Mouse (Mus musculus): Measurements from ENCODE around the gene Pde4b.

The Pde4b gene

DNA sequence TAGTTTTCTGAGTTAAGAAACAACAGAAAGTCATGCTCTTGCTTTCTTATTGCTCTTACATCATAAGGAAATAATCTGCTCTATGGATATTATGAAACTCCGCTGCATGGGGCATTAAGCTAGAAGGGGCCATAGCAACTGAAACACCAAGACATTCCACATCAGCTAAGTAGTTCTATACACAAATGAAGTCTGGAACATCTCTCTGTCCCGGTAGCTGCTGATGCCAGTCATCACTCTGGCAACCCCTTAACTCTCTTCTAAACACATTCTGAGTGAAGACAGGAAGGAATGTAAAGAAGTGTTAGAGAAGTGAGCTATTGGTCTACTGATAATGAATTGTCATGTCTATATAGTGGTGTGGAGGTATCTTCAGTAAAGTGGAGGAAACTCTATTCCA is 88.6 kb downstream of the Pde4b start:
- DNase-seq (ENCODE audit: low read depth in 2 of 2, low spot score in 2 of 2): no peak

DNA sequence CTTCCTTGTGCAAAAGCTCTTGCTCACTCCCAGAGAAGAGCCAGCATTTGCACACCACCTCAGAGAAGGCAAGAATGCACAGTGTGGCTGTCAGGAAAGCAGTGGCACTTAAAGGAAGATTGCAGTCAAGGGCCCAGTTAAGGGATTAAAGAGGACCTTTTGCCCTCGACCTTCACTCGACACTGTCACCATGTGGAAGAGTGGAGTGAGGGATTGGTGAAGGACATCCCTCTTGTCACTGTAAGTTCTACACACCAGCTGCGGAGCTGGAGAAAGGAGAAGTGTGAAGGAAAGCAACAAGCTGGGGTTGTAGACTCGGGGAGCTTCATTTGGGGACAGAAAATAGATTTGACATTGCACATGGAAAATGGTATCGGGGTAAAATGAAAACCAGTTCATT is 89.9 kb downstream of the Pde4b start:
- no peak for DNase-seq (ENCODE audit: low read depth in 2 of 2, low spot score in 2 of 2)

GRCm38 (mm10) chr4:102186888-102187287 is 99.5 kb downstream of the Pde4b start:
- DNase-seq (ENCODE audit: low read depth in 2 of 2, low spot score in 2 of 2): no peak

DNA sequence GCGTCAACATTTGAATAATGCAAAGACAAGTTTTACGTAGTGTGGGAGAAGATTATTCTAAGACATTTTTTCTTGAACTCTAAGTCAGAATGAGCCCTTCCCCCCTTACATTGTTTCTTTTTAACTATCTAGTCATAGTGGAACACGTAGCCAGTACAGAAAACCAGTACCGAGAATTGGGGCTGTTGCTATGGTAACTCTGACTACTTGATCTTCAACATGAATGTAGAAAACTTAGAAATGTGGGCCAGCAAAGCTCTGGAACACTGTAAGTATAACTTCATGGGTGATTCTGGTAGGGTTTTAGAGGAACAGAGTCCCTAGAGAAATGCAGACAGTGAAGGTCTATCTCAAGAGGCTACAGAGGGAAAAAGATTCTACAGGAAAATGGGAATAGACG is 110.4 kb downstream of the Pde4b start:
- no peak for DNase-seq (ENCODE audit: low read depth in 2 of 2, low spot score in 2 of 2)

DNA sequence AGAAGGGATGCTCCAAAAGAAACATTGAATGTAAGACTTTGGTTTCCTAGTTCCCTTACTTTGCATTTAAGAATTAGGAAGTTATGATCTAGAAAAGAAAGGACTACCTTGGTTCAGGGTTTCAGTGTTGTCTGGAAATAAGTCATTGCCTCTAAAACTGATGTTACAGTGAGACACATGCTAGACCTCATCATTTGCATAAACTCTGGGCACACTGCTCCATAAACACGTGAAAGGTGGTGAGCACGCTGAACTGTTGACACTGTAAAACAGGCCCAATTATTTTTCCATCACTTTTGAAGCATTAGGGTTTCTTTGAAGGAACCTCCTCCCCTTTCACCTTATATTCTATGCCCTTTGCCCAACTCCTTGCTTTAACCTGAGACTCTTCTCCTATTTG is 122.4 kb downstream of the Pde4b start:
- DNase-seq (ENCODE audit: low read depth in 2 of 2, low spot score in 2 of 2): no peak

- DNase-seq (ENCODE audit: low read depth in 2 of 2, low spot score in 2 of 2): peak in 1 of 2 experiments; percentile 2
Observed at GRCm38 (mm10) chr4:102226700-102227099, 139.4 kb downstream of the Pde4b start.

- DNase-seq (ENCODE audit: low read depth in 2 of 2, low spot score in 2 of 2): no peak
Observed at GRCm38 (mm10) chr4:102228953-102229586, 141.7 kb downstream of the Pde4b start.

DNA sequence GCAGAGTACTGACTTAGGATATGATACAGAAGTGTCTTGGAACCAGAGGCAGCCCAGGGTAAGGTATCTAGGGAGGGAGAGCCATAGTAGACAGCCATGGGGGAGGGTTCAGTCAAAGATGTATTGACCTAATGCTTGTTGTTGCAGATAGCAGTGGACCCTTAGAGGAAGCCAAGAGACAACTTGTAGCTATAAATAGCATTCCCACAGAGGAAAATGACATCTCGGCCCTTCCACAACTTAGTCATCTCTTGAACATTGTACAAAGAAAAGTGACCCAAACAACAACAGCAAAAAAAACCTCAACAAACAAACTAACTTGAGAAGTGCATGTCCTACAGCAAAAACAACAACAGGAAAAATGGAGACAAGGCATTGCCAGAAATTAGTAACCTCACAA is 143.6 kb downstream of the Pde4b start:
- no peak for DNase-seq (ENCODE audit: low read depth in 2 of 2, low spot score in 2 of 2)

DNA sequence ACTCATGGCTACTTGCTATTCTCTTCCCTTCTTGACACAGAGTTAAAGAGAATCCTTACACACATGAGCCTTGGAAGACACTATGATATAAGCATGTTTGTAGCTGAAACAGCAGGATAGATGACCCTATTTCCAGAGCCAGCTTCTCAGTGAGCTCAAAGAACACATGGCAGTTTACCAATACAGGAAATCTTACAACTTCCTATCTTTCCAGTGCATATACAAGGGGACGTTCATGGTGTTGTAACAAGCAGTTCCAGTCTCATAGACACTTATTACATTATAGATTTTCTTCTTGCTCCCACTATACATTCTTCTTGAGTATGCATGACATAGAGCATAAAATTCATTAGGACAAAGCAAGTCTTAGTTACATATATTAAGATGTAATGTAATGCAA is 146.3 kb downstream of the Pde4b start:
- DNase-seq (ENCODE audit: low read depth in 2 of 2, low spot score in 2 of 2): no peak

DNA sequence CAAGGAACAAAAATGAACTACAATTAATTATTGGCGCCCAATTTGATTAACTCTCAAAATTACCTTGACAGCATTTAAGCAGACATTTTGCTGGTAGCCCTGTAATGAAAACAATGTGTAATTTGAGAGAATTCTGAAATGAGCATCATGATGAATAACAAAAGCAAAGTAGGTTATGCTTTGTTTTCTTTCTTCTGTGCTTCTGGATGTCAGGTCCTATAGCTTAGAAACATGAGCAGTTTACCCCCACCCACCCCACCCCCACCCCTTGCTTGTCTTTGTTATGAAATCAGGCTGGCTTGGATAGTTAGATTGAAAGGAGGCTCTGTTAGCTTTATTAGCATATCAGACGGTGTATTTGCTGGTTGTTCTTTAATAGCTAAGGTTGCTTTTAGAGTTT is 147.8 kb downstream of the Pde4b start:
- DNase-seq (ENCODE audit: low read depth in 2 of 2, low spot score in 2 of 2): no peak

GRCm38 (mm10) chr4:102239102-102239501 is 151.8 kb downstream of the Pde4b start:
- no peak for DNase-seq (ENCODE audit: low read depth in 2 of 2, low spot score in 2 of 2)

- no peak for DNase-seq (ENCODE audit: low read depth in 2 of 2, low spot score in 2 of 2)
Observed at GRCm38 (mm10) chr4:102239657-102240390, 152.5 kb downstream of the Pde4b start.

- no peak for DNase-seq (ENCODE audit: low read depth in 2 of 2, low spot score in 2 of 2)
Observed at GRCm38 (mm10) chr4:102240754-102241427, 153.5 kb downstream of the Pde4b start.

GRCm38 (mm10) chr4:102253994-102254393 is 166.7 kb downstream of the Pde4b start:
- DNase-seq (ENCODE audit: low read depth in 2 of 2, low spot score in 2 of 2): no peak

DNA sequence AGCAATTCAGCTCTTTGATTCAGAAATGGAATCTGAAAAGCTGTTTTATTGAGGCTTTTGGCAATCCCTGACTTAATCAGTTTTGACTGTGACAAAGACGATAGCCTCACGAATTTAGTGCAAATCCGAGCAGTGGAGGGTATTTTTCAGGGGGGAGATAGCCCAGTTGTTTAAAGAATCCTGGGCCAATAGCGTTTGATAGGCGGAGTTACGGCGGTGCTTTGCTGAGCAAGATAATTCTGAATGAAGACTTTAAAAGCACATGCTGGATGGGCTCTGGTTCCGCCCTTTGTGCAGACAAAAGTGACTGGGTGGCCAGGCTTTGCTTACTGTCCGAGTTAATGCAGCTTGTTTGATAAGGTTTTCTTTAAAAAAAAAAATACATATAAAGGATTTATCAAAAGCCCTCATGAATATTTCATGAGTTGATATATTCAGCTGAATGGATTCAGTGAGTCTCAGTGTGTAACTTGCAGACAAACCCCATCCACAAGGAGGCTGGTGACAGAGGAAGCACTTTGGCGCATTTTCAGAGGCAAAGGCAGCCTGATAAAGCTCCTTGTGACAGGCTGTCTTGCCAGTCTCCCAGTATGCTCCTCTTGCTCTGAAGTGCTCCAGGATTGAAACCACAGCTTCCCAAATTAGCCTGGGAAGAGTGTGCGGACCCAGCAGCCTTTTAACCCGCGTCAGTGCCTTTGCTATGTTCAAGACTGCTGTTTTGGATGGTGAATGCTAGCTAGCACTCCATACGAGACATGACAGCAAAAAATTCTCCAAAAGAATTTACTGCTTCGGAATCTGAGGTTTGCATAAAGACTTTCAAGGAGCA is 167.3 kb downstream of the Pde4b start:
- DNase-seq (ENCODE audit: low read depth in 2 of 2, low spot score in 2 of 2): no peak

DNA sequence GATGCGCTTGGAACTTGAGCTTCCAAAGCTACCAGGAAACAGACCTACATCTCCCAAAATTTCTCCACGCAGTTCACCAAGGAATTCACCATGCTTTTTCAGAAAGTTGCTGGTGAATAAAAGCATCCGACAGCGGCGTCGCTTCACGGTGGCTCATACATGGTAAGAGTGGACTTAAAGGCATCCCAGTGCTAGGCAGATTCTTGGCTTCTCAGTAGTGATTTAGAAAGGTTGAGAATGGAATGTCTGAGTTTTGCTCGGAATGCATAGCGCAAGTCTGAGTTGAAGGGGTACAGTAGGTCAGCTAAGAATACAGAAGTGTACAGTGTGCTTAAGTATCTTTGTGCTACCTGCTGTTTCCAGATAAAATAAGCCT is 167.9 kb downstream of the Pde4b start:
- DNase-seq (ENCODE audit: low read depth in 2 of 2, low spot score in 2 of 2): no peak

DNA sequence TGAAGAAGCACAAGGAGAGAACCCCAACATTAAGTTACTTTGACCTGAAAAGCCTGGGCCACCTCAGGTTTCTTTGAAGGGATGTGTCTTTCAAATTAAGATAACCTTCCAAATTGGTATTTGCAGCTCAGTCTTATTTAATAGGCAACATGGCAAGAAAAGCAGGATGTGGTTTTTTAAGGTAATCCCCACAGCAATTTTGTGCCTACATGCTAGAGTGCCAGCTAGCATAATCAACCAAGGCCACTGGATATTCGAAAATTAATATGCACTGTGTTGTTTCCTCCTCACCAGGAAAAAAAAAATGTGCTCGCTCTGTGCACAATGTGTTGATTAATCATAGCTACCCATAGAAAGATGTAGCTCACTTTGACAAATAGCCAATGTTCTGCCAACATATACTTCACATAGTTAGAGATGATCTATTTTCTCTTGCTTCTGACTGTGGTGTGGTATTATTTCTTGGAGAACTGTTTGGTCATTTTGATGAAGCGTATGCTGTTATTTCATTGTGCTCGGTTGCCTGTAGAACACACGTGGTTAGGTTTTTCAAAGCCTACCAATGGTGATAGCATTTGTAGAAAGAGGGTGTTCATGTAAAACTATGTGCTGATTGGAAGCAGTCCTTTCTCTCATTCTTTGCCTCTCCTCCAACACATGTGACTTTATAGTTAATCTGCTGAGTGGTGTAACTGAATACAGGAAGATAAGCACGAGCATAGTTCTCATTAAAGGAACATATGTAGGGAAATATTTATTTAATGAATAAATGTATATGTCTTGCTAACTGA is 169.0 kb downstream of the Pde4b start:
- DNase-seq (ENCODE audit: low read depth in 2 of 2, low spot score in 2 of 2): no peak

- no peak for DNase-seq (ENCODE audit: low read depth in 2 of 2, low spot score in 2 of 2)
Observed at GRCm38 (mm10) chr4:102260216-102260615, 172.9 kb downstream of the Pde4b start.

DNA sequence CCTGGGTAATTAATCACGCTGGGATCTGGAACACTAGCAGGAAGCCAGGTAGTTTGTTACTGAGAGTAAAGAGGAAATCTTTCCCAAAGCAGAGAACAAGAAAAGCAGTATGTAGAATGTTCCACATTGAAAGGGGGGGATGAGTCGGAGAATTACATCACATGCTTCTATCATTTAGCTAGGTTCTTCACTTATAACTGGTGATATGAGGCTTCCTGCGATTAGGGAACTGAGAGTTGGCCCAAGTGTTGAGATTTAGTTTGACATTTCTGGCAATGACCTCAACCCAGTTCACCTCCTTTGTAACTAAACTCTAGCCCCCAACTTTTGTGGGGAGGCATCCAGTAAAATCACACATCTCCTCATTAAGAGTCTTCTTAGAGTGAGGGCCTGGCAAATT is 185.0 kb downstream of the Pde4b start:
- no peak for DNase-seq (ENCODE audit: low read depth in 2 of 2, low spot score in 2 of 2)

GRCm38 (mm10) chr4:102272749-102273148 is 185.4 kb downstream of the Pde4b start:
- DNase-seq (ENCODE audit: low read depth in 2 of 2, low spot score in 2 of 2): no peak

DNA sequence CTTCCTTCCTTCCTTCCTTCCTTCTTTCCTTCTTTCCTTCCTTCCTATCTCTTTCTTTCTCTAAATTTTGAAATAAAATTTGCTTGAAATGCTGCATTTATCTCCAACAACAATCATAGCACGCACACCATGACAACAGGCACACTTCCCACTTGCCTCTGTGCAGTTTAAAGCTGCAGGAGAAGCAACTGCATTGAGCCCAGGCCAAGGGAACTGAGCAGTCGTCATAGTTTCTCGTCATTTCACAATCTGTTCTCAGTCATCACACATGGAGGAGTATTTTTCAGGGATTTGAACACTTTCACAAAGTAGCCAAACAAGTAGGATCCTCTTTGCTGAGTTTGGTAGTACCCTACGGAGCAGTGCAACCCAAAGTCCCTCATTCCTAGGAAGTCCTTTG is 188.4 kb downstream of the Pde4b start:
- DNase-seq (ENCODE audit: low read depth in 2 of 2, low spot score in 2 of 2): no peak
